Mouse (Mus musculus) left cerebral cortex, adult 9 months (tissue): ENCODE results near the gene Gprasp1.
"Not testable (repeated sequence)": the region's sequence is repeated elsewhere in the genome, so short reads cannot be mapped to it uniquely, and the experiment has no call there.

Source experiments
- DNase-seq, 2 experiments: peaks; one replicate each; pipeline ENCODE4 v3.0.0; 2022; ENCODE audit warnings: low spot score in 2 of 2

The Gprasp1 gene

DNA sequence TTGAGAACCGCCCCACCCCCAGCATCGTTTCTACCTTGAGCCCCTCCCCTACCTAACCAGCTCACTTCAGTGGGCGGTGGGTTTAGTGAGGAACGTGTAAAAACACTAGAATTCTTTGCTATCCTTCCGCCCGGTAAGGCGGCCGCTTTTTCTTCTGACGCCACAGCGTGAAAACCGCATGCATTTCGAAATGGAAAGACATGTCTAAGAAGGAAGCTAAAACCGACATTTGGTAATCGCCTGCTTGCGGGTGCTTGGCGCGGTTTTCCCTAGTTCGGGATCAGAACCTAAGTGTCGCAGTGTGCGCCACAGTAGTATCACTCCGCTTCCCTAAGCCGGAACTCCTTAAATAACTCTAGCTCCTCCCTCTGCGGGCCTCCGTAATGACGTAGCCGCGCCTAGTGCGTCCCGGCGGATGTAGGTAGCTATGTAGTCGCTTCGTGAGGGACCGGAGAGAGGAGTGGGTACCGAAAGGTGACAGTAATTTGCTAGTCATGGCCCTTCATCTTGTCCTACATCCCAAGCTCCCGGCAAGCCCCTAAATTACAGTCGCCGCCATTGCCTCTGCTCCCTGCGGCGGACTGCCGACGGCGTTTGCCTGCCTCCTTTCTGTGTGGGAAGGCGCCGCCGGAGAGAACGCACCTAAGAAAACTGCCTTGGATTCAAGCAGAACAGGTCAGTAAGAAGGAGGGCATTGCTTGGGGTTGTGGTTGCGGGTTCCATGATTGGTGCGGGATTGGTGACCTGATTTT is at the start of gene Gprasp1, which contains the start of gene Armcx5:
Gene Gprasp1, plus strand, starts transcription at position 430 of the 752 bp plus-strand sequence.
Gene Armcx5, plus strand, starts transcription at position 430 of the 752 bp plus-strand sequence.
- DNase-seq = peak; percentile 79 to 91

DNA sequence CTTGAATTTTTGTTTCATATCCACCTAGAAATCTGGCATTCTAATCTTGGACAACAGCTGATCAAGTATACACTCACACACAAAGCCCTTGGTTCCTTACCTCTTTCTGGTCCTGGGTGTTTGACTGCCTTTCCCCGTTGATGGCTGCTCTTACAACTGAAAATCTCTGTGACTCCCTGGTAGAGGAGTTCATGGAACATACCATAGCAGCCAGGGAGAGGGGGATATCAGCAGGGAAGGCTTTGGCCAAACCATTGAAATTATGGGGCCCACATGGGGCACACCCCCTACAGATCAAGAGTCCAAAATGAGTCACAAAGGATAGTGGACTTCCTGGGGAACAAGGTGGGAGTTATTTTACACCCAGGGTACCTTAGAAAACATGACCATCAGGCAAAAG is 48.9 kb upstream of the Gprasp1 start, which contains the start of gene Tcp11x2:
Gene Tcp11x2, minus strand, starts transcription at position 158 of the 400 bp plus-strand sequence.
- no peak for DNase-seq

DNA sequence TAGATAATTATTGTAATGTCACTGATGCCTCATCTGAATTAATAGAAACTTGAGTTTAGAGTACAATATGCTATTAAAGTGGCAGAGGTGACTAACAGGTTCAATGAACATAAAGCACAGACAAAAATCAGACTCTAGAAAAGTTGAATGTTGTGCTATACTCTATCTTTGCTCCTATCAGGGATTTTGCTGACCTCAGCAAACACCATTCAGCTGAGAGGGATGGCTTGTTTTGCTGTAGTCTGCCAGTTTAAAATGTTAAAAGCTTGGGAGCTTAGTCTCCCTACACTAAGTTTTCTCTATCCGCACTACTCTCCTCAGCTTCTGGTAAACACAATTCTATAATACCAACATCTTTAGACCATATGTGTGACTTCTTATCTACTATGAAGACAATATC is 39.4 kb upstream of the Gprasp1 start:
- DNase-seq = no peak

DNA sequence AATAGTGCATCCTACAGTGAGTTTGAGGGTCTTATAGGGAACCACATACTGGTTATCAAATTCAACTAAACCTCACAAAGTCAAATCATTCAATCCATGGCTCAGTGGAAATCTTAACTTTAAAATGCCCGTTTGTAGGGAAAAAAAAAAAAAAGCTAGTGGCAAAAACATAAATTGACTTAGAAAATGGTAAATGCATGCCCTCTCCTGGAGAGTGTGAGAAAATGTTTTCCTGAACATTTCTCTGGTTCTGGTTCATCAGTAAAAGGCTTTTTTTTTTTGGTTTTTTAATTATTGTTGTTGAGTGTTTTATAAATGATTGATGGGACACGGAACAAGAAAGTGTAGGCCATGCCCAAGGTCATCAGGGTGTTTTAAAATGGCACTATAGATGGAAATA is 38.2 kb upstream of the Gprasp1 start:
- no peak for DNase-seq

DNA sequence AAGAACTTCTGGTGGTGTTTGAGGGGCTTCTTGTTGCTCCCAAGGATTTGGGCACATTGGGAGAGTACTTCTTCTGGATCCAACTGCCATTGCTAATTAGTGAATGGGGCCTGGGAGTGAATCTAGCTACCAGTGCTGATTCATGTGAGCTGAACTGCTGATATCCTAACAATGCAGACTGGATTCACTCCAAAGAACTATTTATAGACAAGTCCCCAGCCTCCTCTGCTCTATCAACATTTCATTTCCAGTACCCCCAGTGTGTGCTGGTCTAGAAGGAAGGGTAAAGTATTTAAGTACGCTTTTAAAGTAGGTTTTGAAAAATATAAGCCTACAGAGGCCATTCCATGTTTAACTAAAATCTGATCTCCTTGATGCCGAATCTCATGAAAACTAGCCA is 29.7 kb upstream of the Gprasp1 start:
- no peak for DNase-seq

DNA sequence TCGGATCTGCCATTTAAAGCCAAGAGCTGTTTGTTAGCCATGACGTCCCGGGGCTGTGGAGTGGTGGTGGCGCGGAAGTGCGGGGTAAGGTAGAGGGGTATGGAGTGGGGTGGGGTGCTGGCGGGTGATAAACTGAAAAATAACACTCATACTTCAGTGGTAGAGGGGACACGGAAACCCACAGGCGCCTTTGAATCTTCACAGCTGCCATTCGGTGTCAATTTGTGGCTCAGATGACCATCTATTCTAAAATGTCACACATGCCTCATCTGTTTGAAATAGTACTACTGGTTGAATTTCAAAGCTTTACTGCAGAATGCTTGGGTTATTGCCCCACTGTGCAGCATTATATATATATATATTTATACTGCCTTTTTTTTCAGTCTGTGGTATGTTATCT is 17.4 kb upstream of the Gprasp1 start, which contains the start of gene Tmsb15a:
Gene Tmsb15a, minus strand, starts transcription at position 101 of the 400 bp plus-strand sequence.
- no peak for DNase-seq

DNA sequence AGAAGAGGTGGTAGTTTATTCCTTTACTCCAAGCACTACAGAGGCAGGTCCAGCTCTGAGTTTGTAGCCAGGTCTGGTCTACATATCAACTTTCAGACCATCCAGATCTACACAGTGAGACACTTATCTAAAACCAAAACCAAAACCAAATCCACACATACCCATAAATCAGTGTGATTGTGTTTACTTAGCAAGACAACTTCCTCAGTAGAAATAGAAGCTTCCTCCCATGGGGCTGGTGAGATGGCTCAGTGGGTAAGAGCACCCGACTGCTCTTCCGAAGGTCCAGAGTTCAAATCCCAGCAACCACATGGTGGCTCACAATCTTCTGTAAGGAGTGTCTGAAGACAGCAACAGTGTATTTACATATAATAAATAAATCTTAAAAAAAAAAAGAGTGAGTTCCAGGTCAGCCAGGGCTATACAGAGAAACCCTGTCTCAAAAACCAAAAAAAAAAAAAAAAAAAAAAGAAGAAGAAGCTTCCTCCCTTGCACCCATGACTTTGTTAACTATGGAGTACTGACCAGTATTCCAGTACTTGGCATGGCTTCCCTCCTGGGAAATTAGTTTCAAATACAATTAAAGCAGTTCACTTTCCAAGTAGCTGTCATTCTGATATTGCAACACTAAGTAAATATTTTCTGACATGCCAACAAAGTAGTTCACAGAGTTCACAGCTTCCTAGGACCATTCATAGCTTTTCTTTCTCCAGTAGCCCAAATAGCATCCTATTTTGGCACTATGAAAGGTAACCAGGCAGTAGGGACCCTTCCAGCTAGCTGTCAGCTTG is 3.6 kb upstream of the Gprasp1 start:
- DNase-seq = no peak

DNA sequence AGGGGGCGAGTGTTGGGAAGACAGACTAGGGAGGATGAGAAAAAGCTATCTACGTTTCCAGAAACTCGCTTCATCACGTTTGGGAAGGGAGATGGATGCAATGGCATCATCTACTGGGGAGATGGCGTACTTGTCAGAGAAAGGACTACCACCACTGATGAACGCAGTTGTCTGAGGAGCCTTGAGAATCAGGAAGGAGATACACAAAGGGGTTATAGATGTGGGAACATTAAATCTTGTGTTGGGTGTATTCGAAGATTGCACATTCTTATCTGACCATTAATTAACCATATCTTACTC is 473 bp downstream of the Gprasp1 start:
- DNase-seq = no peak

DNA sequence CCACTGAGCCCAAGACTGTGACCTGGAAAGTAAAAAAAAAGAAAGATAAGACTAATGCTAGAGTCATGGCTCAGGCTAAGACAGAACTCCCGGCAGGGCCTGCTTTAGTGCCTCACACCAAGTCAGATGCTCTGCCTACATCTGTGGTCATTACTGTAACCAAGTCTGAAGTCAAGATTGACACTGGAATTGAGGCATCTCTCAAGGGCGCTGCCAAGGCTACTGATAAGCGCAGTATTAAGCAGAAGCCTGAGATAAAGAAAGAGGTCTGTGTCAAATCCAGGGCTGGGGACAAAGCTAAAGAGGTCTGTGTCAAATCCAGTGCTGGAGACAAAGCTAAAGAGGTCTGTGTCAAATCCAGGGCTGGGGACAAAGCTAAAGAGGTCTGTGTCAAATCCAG is 2.8 kb downstream of the Gprasp1 start:
- DNase-seq = not testable (repeated sequence)

DNA sequence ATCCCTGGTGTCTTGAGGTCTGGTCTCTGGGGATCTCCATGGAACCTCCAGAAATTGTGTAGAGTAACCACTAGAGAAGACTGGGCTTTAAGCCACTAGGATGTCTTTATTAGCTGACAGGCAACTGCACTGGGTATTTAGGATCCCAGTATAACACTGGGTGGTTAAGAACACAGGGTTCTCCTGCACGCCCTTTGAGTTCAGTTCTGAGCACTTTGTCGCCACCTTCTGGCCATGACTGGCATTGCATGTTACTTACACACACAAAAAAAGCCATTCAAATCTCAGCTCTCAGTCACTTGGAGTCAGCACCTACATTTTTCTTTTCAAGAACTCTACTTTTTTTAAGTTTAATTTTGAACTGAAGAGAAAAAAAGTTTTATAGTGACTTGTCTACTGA is 10.3 kb downstream of the Gprasp1 start:
- peak in 1 of 2 experiments; percentile 79 for DNase-seq

DNA sequence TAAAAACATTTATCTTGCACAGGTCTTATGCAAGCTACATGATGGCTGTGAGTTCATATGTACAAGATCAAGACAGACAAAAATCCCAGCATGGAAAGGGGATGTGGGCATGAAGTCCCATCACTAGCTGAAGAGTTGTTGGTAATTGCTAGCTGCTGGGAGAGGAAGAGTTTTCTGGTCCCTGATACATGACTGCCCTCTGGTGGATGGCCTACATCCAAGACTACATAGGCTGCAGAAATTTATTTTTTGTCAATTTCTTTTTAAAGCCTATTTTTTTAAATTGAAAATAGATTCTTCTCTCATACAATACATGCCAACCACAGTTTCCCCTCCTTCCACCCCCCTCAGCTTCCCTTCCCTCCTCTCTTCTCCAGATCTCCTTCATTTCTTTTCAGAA is 19.2 kb downstream of the Gprasp1 start:
- peak in 1 of 2 experiments; percentile 35 for DNase-seq

DNA sequence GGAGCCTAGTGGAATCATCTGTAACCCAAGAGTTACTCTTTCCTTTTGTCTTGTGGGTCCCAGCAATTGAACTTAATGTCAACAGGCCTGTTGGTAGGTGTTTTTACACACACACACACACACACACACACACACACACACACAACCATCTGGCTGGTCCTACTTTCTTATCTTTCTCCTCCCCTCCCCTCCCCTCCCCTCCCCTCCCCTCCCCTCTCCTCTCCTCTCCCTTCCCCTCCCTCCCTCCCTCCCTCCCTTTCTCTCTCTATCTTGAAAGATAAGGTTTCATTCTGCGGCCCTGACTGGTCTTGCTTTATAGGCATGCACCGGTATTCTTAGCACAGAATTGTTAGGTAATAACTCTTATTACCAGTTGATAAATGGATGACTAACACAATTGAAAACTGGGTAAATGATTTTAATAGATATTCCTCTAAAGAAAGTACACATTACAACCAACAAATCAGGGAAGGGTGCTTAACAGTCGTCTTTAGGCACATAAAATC is 25.6 kb downstream of the Gprasp1 start:
- DNase-seq = no peak

DNA sequence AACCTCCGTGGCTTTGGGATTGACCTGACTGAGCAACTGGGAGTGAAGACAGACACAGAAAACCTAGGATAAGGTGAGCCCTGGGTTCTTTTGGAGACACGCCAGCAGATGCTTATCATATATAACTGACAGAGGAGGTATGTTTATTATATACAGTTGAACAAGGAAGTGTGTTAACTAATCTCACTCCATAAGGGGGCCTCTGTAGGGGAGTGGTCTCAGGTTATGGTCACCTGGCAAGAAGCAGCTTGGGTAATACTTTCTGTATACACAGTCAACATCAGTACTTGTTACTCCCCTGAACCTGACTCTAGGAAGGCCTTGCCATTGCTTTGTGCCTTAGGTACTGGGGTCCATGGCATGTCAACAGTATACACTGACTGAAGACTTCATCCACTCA is 26.0 kb downstream of the Gprasp1 start:
- DNase-seq = no peak

DNA sequence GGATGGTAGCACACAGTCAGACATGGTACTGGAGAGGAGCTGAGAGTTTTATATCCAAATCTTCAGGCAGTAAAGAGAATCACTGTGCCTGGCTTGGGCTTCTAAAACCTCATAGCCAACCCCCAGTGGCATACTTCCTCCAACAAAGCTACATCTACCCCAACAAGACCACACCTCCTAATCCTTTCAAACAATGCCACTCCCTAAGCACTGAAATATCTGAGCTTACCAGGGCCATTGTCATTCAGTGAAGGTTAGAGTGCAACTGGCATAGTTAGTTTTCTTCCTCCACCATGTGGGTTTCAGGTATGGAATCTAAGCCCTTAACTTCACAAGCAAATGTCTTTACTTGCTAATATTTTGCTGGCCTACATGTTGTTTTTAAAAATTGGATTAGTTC is 49.0 kb downstream of the Gprasp1 start:
- DNase-seq = no peak

DNA sequence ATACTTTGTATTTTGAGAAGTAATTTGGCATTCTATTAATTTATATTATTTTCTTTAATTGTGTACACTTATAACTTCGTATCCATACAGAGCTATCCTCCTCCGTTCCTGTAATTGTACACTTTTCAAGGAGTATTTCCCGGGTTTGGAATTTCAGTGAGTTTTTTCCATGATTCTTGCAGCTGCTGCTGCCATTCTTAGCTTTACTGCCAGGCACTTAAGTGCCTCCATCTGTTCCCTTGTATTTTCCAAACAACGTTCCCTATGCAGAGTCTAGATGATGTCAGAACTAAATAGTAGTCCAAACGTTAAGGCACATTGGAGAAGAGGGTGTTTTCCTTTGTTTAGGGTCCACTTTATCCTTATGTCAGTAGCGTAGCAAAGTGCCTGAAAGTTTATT is 49.8 kb downstream of the Gprasp1 start:
- DNase-seq = no peak

DNA sequence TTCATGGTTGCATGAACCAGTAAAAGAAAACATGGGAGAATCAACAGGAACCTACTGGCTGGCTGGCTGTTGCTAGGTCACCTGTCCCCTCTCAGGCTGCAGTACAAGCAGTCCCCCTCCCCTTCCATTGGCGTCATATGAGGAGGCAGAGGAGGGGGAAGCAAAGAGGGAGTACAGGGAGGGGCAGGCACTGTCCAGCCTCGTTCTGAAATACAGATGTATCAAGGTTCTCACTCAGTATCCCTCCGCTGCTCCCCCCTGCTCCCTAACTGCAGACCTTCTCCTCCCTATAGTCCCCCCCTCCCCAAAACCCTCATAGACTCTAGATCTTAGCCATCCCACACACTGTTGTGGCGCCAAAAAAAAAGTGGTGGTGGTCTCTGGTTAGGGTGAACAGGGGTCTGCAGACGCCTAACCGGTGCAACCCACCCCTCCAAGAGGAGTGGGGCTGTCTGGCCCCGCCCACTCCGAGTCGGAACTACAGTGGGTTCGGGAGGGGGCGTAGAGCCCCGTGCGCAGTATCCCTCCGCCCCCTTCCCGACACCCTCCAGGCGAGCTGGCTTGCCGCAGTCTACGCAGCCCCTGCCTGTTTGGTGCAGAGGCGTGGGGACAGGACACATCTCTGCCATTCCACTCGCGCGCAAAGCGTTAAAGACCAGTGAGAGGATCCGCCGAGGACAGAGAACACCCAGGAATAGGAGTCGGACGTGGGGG is 53.2 kb downstream of the Gprasp1 start:
- peak; percentile 23 to 51 for DNase-seq

DNA sequence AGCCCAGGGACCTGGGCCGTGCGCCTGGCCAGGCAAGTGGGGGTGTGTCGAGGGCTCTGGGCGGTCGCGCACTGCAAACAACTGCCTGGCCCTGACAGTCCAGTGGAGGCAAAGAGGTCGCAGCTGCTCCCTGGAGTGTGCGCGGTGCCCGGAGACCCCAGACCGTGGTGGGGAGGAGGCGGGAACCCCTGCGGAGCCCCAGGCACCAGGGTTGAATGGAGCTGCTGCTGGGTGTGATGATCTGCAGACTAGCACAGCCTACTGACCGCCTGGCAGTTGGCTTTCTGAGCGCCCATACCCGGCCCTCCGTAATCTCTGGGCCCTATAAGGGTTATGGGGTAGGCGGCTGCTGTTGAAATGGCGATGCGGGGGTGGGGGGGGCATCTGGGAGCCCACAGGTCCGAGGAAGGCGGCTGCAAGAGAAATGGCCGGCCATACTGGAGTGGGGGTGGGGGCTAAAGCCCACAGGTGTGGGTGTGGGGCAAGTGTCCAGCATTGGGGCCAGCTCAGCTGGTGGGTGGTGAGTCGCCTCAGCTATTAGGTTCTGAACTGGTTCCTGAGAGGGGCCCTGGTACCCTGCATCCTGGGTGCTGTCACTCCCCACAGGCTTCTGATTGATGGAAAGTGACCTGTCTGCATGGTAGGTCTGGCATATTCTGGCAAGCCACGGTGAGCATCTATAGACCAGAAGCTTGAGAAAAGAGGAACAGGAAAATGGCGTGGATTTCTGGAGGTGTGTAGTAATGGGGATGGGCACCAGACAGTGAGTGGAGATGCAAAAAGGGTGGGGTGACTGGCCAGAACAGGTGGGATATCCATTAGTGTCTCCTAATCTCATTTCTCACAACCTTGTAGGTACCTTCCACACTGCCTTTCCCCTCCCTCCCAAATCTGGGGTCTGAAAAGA is 54.0 kb downstream of the Gprasp1 start:
- not testable (repeated sequence) for DNase-seq

DNA sequence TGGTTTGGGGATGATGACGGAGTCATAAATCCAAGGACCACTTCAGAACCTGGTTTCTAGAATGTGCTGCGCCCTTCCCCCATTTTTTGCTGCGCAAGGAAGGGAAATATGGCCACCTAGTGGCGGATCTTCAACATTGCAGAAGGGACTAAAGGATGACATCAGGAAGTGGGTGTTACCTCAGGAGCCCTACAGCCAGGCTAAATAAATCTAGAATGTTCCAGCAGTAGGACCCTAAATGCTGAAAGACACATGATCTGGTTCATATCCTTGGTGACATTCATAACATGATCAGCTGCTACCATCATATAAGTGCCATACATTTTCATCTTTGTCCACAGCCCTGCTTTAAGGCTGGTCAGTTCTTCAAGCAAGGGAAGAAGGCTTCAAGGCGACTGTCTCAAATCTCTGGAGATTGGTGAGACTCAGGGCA is 54.7 kb downstream of the Gprasp1 start, which contains the start of gene Bhlhb9:
Gene Bhlhb9, plus strand, starts transcription at position 383 of the 433 bp plus-strand sequence.
- peak; percentile 25 to 65 for DNase-seq

DNA sequence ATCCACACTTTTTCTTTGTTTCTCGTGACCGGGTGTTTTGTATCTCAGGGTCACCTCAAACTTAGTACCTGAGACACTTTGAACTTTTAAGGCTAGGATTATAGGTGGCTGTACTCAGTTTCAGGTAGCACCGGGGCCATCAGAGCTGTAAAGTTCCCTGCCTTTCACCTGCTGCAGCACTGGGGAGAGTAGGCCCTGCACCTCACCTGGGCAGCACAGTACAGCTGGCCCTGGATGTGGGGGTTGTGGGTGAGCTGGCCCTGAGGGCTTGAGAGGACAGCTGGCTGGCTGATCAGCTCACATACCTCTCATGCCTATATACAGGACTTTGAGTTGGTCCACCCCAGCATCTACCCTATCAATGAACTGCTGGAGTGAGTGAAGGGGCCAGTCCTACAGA is 61.6 kb downstream of the Gprasp1 start:
- DNase-seq = no peak

DNA sequence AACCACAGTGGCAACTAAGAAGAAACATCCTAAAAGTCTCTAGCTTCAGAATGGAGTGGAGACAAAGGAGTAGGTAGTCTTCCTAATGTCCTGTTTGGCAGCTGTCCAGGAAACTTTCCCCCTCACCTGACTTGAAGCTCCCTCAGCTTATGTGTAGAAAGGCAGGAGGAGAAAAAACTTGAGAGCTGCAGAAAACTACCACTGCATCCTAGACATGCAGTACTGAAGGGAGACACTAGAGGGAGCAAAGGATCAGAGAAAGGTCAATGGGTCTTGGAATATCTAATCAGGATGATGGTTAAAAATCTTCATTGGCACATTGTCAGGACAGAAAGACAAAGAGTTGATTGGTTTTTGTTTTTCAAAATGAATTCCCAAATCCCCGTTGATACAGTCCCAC is 63.2 kb downstream of the Gprasp1 start:
- DNase-seq = peak in 1 of 2 experiments; percentile 59

DNA sequence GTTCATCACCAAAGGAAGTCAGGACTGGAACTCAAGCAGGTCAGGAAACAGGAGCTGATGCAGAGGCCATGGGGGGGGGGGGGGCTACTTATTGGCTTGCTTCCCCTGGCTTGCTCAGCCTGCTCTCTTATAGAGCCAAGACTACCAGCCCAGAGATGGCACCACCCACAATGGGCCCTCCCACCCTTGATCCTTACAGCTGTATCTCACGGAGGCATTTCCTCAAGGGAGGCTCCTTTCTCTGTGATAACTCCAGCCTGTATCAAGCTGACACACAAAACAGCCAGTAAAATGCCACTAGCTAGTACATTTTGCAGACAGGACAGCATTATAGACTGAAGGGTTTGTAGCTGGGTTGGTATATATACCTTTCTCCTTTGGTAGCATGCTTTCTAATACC is 93.4 kb downstream of the Gprasp1 start:
- DNase-seq = not testable (repeated sequence)
